Comparison of ENCODE assay signal across 8 mouse cellular contexts in genomic region chr7:119023394-119023921, GRCm38 (mm10). TPM values are rescaled to one million over a fixed set of nuclear protein-coding genes. Genes with fewer than 3 reads are reported as not detected.
DNase-seq lines count a peak whose midpoint lies in the region; ATAC-seq and TF ChIP-seq lines count a peak whose summit lies in the region.

No protein-coding gene starts in this region.

- peak; percentile 71 for DNase-seq in neural tube, embryonic 10.5 days (ENCODE audit: extremely low spot score, low spot score)
- DNase-seq in left cerebral cortex, adult 9 months (ENCODE audit: low spot score in 2 of 2): peak; percentile 7 to 71
- DNase-seq in midbrain, embryonic 14.5 days: peak; percentile 82
- peak; percentile 8 to 49 for DNase-seq in thymus, postnatal 10 days (ENCODE audit: low spot score in 2 of 2)

- WGBS in neural tube, embryonic 15.5 days: 30% methylated on average over 17 of the region's 17 CpGs
- 27% methylated on average over 17 of the region's 17 CpGs for WGBS in intestine, postnatal 0 days
- 28% methylated on average over 17 of the region's 17 CpGs for WGBS in midbrain, embryonic 14.5 days

- H3K9ac ChIP-seq in neural tube, embryonic 15.5 days (replicated peaks): no peak overlapping the region
- H3K9ac ChIP-seq in intestine, postnatal 0 days (ENCODE audit: low read depth, low read length): no peak overlapping the region
- H3K9ac ChIP-seq in midbrain, embryonic 14.5 days (replicated peaks; ENCODE audit: low read length): no peak overlapping the region

- TF ChIP-seq POLR2A in bone marrow macrophage, adult 2 months (IDR thresholded peaks at IDR 0.05; ENCODE audit: borderline replicate concordance, low read depth, low read length): no peak

- H3K4me1 ChIP-seq in neural tube, embryonic 15.5 days: no peaks in the 10 kb centered on the region
- peaks cover 12% of the 10 kb centered on the region; the same call in 1 of the 2 replicates for H3K4me1 ChIP-seq in bone marrow macrophage, adult 2 months (ENCODE audit: control insufficient read depth, insufficient read depth, low read length)
- no peaks in the 10 kb centered on the region for H3K4me1 ChIP-seq in intestine, postnatal 0 days (replicated peaks; ENCODE audit: control insufficient read depth, insufficient read depth, low read length)
- no peaks in the 10 kb centered on the region for H3K4me1 ChIP-seq in midbrain, embryonic 14.5 days (ENCODE audit: control insufficient read depth, insufficient read depth, low read length)

- H3K27ac ChIP-seq in neural tube, embryonic 15.5 days (replicated peaks): no peak overlapping the region
- H3K27ac ChIP-seq in bone marrow macrophage, adult 2 months (ENCODE audit: insufficient read depth, low read depth, low read length): no peak overlapping the region
- H3K27ac ChIP-seq in intestine, postnatal 0 days (ENCODE audit: low read depth, low read length): no peak overlapping the region
- H3K27ac ChIP-seq in midbrain, embryonic 14.5 days (replicated peaks; ENCODE audit: low read depth, low read length): no peak overlapping the region

- no peak overlapping the region for H3K4me3 ChIP-seq in neural tube, embryonic 15.5 days (replicated peaks)
- no peak overlapping the region for H3K4me3 ChIP-seq in bone marrow macrophage, adult 2 months (ENCODE audit: insufficient read depth, low read length)
- no peak overlapping the region for H3K4me3 ChIP-seq in intestine, postnatal 0 days (ENCODE audit: low read depth, low read length)
- H3K4me3 ChIP-seq in midbrain, embryonic 14.5 days (replicated peaks; ENCODE audit: low read depth, low read length): no peak overlapping the region

- H3K36me3 ChIP-seq in neural tube, embryonic 15.5 days: no peaks in the 10 kb centered on the region
- no peaks in the 10 kb centered on the region for H3K36me3 ChIP-seq in intestine, postnatal 0 days (ENCODE audit: control insufficient read depth, insufficient read depth)
- H3K36me3 ChIP-seq in midbrain, embryonic 14.5 days (ENCODE audit: control insufficient read depth, insufficient read depth, low read length): no peaks in the 10 kb centered on the region

- H3K27me3 ChIP-seq in neural tube, embryonic 15.5 days (replicated peaks): no peaks in the 10 kb centered on the region
- H3K27me3 ChIP-seq in intestine, postnatal 0 days (replicated peaks; ENCODE audit: control insufficient read depth, insufficient read depth, low read length): no peaks in the 10 kb centered on the region
- H3K27me3 ChIP-seq in midbrain, embryonic 14.5 days (ENCODE audit: control insufficient read depth, insufficient read depth, low read length): no peaks in the 10 kb centered on the region

- no peak for ATAC-seq in neural tube, embryonic 15.5 days (ENCODE audit: low FRiP score)
- ATAC-seq in erythroblast, adult 5-6 weeks (replicated peaks; ENCODE audit: low FRiP score, poor library complexity, severe bottlenecking): peak; percentile 49; the same call in 1 of the 2 replicates
- ATAC-seq in intestine, postnatal 0 days: no peak
- no peak for ATAC-seq in midbrain, embryonic 14.5 days (ENCODE audit: low FRiP score, low TSS enrichment)

- no peaks in the 10 kb centered on the region for H3K9me3 ChIP-seq in neural tube, embryonic 15.5 days (replicated peaks)
- no peaks in the 10 kb centered on the region for H3K9me3 ChIP-seq in intestine, postnatal 0 days (ENCODE audit: control insufficient read depth)
- H3K9me3 ChIP-seq in midbrain, embryonic 14.5 days (ENCODE audit: control insufficient read depth, low read length): no peaks in the 10 kb centered on the region

- H3K4me2 ChIP-seq in neural tube, embryonic 15.5 days: no peak overlapping the region
- no peak overlapping the region for H3K4me2 ChIP-seq in intestine, postnatal 0 days (replicated peaks; ENCODE audit: low read depth)
- no peak overlapping the region for H3K4me2 ChIP-seq in midbrain, embryonic 14.5 days (ENCODE audit: low read length)

- peak; percentile 96 for TF ChIP-seq CTCF in bone marrow macrophage, adult 2 months (IDR thresholded peaks at IDR 0.05; ENCODE audit: low read depth, low read length)
- TF ChIP-seq CTCF in intestine, postnatal 0 days (IDR thresholded peaks at IDR 0.05; ENCODE audit: low read depth): peak; percentile 77

RNA-seq across cellular contexts. Expression of gene Gprc5b, which starts 28.4 kb away (rescaled TPM):
- polyA plus RNA-seq in neural tube, embryonic 15.5 days (2015; fragmentation: Nextera tagmentation; extraction: Ambion mirVana): 5.2 and 6.6 TPM in 2 replicates
- polyA plus RNA-seq in bone marrow macrophage, adult 2 months (2012; ENCODE audit: insufficient read depth, insufficient read length, missing spikeins): 0.24 and 1.2 TPM in 2 replicates
- not detected in 2 replicates for total RNA-seq in erythroblast, adult 5-6 weeks (2015; ENCODE audit: low replicate concordance)
- total RNA-seq in erythroblast, adult 5-6 weeks (2017; ENCODE audit: low replicate concordance): not detected in 2 replicates
- polyA plus RNA-seq in intestine, postnatal 0 days (2015; fragmentation: Nextera tagmentation; extraction: Ambion mirVana): 0.66 and 1.5 TPM in 2 replicates
- polyA plus RNA-seq in midbrain, embryonic 14.5 days (2014; fragmentation: Nextera tagmentation; extraction: Ambion mirVana): 7.1 and 11.7 TPM in 2 replicates

Comparison
In these comparisons a context has a peak if more than half of its experiments do, and no peak if none do; other contexts are left out.
1. DNase-seq: peak in every context shown above with its lines; median percentile 82 in midbrain, embryonic 14.5 days; 71 in neural tube, embryonic 10.5 days; 39 in left cerebral cortex, adult 9 months; 28 in thymus, postnatal 10 days.